In the genomic region with DNA sequence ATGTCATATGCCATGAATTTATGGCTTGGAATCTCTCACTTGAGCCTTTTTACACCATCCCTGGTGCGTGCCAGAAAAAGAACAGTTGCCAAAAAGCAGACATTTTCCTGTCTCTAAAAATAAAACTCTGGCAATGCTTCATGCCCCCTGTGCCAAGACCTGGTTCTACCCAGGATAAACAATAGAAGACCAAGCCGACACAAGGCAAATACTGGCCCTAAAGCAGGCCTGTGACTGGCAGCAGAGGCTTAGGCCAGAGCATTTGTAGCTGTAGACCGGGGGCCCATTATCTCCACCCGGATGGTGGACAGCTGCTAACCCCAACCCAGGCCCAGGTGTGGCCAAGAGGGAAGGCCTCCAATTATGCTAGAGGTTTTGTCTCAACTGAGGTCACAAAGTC, we compare ENCODE assay signal across 11 mouse cellular contexts. TPM values are rescaled to one million over a fixed set of nuclear protein-coding genes. Genes with fewer than 3 reads are reported as not detected.
DNase-seq lines count a peak whose midpoint lies in the region; ATAC-seq and TF ChIP-seq lines count a peak whose summit lies in the region.
"Had no signal": no experiment of that assay in that cellular context is flagged by ENCODE, and none has a peak within 500 bp of the region (broad histone marks: within the 10 kb centered on the region; RNA-seq: fewer than 3 reads in every experiment).

No protein-coding gene starts in this region.

- ATAC-seq in lung, embryonic 14.5 days (ENCODE audit: insufficient read depth), result no peak
- no peak for ATAC-seq in activated CD4-positive, CD25-positive, alpha-beta regulatory T cell, adult 4 months

- no peak for TF ChIP-seq CTCF in brain, embryonic 14.5 days (IDR thresholded peaks at IDR 0.05; ENCODE audit: borderline replicate concordance, extremely low read depth, insufficient read depth, insufficient read length)
- TF ChIP-seq CTCF in lung, embryonic 14.5 days (IDR thresholded peaks at IDR 0.05; ENCODE audit: low read depth), result no peak

- TF ChIP-seq POLR2A in brain, embryonic 14.5 days (IDR thresholded peaks at IDR 0.05; ENCODE audit: borderline replicate concordance, extremely low read depth, insufficient read depth, insufficient read length, poor library complexity, severe bottlenecking), result no peak

- no peaks in the 10 kb centered on the region for H3K36me3 ChIP-seq in lung, embryonic 14.5 days (ENCODE audit: insufficient read depth)
- H3K36me3 ChIP-seq: G1E had no signal

- WGBS in lung, embryonic 14.5 days, result 58% methylated on average over 4 of the region's 4 CpGs

- H3K9me3 ChIP-seq in lung, embryonic 14.5 days (ENCODE audit: low read depth, low read length), result no peaks in the 10 kb centered on the region
- H3K9me3 ChIP-seq: G1E had no signal

- H3K27me3 ChIP-seq in lung, embryonic 14.5 days (ENCODE audit: insufficient read depth, low read length), result no peaks in the 10 kb centered on the region

- intact Hi-C loops in gastrocnemius, postnatal 14 days (cut with DNase I; ENCODE audit: low total_unique reads), result no loop called here

- DNase-seq in kidney, adult 11 months, result peak; percentile 32
- no peak for DNase-seq in kidney, postnatal 10 days
- DNase-seq in brain, embryonic 14.5 days (ENCODE audit: low read depth), result peak; percentile 66
- peak; percentile 18 for DNase-seq in gastrocnemius, postnatal 14 days
- peak; percentile 44 for DNase-seq in lung, embryonic 14.5 days
- no peak for DNase-seq in thymus, postnatal 10 days (ENCODE audit: low spot score in 2 of 2)
- DNase-seq in left cerebral cortex, adult 11 months (ENCODE audit: low spot score), result no peak

- no peak overlapping the region for H3K9ac ChIP-seq in lung, embryonic 14.5 days

- no peak overlapping the region for H3K27ac ChIP-seq in lung, embryonic 14.5 days (ENCODE audit: low read depth)

- H3K4me3 ChIP-seq in lung, embryonic 14.5 days (ENCODE audit: low read depth, low read length), result no peak overlapping the region

- H3K4me2 ChIP-seq in lung, embryonic 14.5 days, result no peak overlapping the region
- H3K4me2 ChIP-seq: midbrain, embryonic 11.5 days had no signal

- peaks cover 14% of the 10 kb centered on the region for H3K4me1 ChIP-seq in lung, embryonic 14.5 days (ENCODE audit: insufficient read depth)

RNA-seq across cellular contexts. Expression of a gene that starts 41.5 kb away (rescaled TPM):
- polyA plus RNA-seq in brain, embryonic 14.5 days (2012; rRNA removed), result not detected in 2 replicates
- not detected for total RNA-seq in gastrocnemius, postnatal 14 days (2021)
- polyA plus RNA-seq in lung, embryonic 14.5 days (2014; fragmentation: Nextera tagmentation; extraction: Ambion mirVana), result not detected in 2 replicates
- polyA plus RNA-seq in activated CD4-positive, CD25-positive, alpha-beta regulatory T cell, adult 4 months (2017; shearing (Covaris generic)), result not detected
- total RNA-seq: G1E; gastrocnemius, postnatal 36 days had no signal
- polyA plus RNA-seq: G1E; midbrain, embryonic 11.5 days had no signal

Comparison
In these comparisons a context has a peak if more than half of its experiments do, and no peak if none do; other contexts are left out.
1. DNase-seq: peak in kidney, adult 11 months (single experiment), brain, embryonic 14.5 days (single experiment), gastrocnemius, postnatal 14 days (single experiment) and lung, embryonic 14.5 days (single experiment); none in kidney, postnatal 10 days (single experiment), thymus, postnatal 10 days (0 of 2) and left cerebral cortex, adult 11 months (single experiment).